In the genomic region with DNA sequence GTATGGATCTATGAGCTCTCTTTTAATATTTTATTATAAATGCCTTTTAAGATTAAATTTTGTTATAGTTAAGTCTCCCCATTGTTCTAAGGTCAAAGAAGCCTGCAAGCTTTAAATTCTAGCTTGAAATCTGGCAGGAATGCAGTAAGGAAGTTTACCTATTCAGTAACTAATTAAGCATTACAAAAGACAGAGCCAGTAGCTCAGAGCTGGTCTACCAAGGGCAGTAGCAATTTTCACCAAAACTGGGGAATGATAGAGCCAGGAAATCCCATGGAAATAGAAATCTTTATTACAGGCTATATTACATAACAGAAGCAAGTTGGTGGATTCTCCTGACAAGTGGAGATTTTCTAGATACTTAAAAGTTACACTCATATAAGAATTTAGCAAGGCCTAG, we compare ENCODE assay signal across 22 mouse cellular contexts.
DNase-seq lines count a peak whose midpoint lies in the region; TF ChIP-seq lines count a peak whose summit lies in the region.
"Had no signal": no experiment of that assay in that cellular context is flagged by ENCODE, and none has a peak within 500 bp of the region (broad histone marks: within the 10 kb centered on the region; RNA-seq: fewer than 3 reads in every experiment).

No protein-coding gene starts in this region.

- no peak overlapping the region for H3K27ac ChIP-seq in kidney, adult 2 months (ENCODE audit: insufficient read depth, low read depth, low read length)
- H3K27ac ChIP-seq in left cerebral cortex, adult 2 months: peak overlapping the region; percentile 84
- H3K27ac ChIP-seq: embryonic facial prominence, embryonic 10.5 days; embryonic facial prominence, embryonic 12.5 days; forebrain, embryonic 13.5 days; forebrain, embryonic 15.5 days had no signal

- DNase-seq in kidney, adult 2 months: peak; percentile 22
- no peak for DNase-seq in kidney, adult 18-20 months
- no peak for DNase-seq in left cerebral cortex, adult 2 months (ENCODE audit: extremely low spot score in 1 of 2, low spot score in 2 of 2)
- DNase-seq in left cerebral cortex, postnatal 25 days (ENCODE audit: low spot score in 2 of 2): no peak
- DNase-seq in R1 (ENCODE audit: low read depth, low spot score): peak; percentile 61
- no peak for DNase-seq in ovary, postnatal 10 days (ENCODE audit: low spot score)
- DNase-seq: adrenal gland, adult 8-10 months; adrenal gland, postnatal 14 days; adrenal gland, postnatal 36 days; B cell, adult 2 months; cerebellum, adult 11-12 months; cerebellum, adult 2 months; cerebellum, adult 9-10 months; cerebellum, postnatal 10 days; cerebellum, postnatal 25 days; forebrain, postnatal 0 days had no signal

- H3K36me3 ChIP-seq in kidney, adult 2 months (ENCODE audit: control insufficient read depth, insufficient read depth, low read length): no peaks in the 10 kb centered on the region
- H3K36me3 ChIP-seq: embryonic facial prominence, embryonic 10.5 days; embryonic facial prominence, embryonic 12.5 days; forebrain, embryonic 15.5 days; G1E had no signal

- TF ChIP-seq CTCF in kidney, adult 2 months (conservative IDR thresholded peaks at IDR 0.05; ENCODE audit: insufficient read depth, insufficient read length, low read depth, low read length): no peak
- no peak for TF ChIP-seq CTCF in left cerebral cortex, adult 2 months (IDR thresholded peaks at IDR 0.05)

- no peak for TF ChIP-seq POLR2A in kidney, adult 2 months (IDR thresholded peaks at IDR 0.05; ENCODE audit: low read depth, low read length)

- intact Hi-C loops in left cerebral cortex, adult 2 months (cut with DNase I): no loop called here
- intact Hi-C loops in left cerebral cortex, postnatal 25 days (cut with DNase I): loop anchor here (10.0 kb wide), 1 partner anchor 1768 kb away; no protein-coding TSS in a partner anchor

- H3K4me1 ChIP-seq in kidney, adult 2 months (ENCODE audit: control insufficient read depth, insufficient read depth, low read length): peaks cover 7% of the 10 kb centered on the region; the same call in 1 of the 2 replicates
- H3K4me1 ChIP-seq: embryonic facial prominence, embryonic 10.5 days; embryonic facial prominence, embryonic 12.5 days; forebrain, embryonic 13.5 days had no signal

- no peaks in the 10 kb centered on the region for H3K27me3 ChIP-seq in kidney, adult 2 months (replicated peaks; ENCODE audit: control insufficient read depth, insufficient read depth, low read length)
- H3K27me3 ChIP-seq: CH12.LX; embryonic facial prominence, embryonic 12.5 days; forebrain, embryonic 13.5 days; forebrain, embryonic 15.5 days had no signal

- no peak overlapping the region for H3K4me3 ChIP-seq in kidney, adult 2 months (ENCODE audit: insufficient read depth, low read depth, low read length)
- no peak overlapping the region for H3K4me3 ChIP-seq in left cerebral cortex, adult 2 months
- H3K4me3 ChIP-seq: embryonic facial prominence, embryonic 10.5 days; embryonic facial prominence, embryonic 12.5 days; forebrain, embryonic 13.5 days; forebrain, embryonic 15.5 days had no signal

Comparison
In these comparisons a context has a peak if more than half of its experiments do, and no peak if none do; other contexts are left out.
1. DNase-seq: peak in kidney, adult 2 months (single experiment) and R1 (single experiment); none in kidney, adult 18-20 months (single experiment), left cerebral cortex, adult 2 months (0 of 2), left cerebral cortex, postnatal 25 days (0 of 2) and ovary, postnatal 10 days (single experiment).